Mouse (Mus musculus) right cerebral cortex, postnatal 4 days (tissue): ENCODE data around the gene Agtpbp1.

ENCODE experiments used
- DNase-seq: peaks from one replicate; pipeline ENCODE4 v3.0.0-alpha.2; 2022

Agtpbp1 gene

GRCm38 (mm10) chr13:59477451-59477850, 107.6 kb downstream of the Agtpbp1 start:
- no peak for DNase-seq

GRCm38 (mm10) chr13:59474973-59475372, 110.1 kb downstream of the Agtpbp1 start:
- no peak for DNase-seq

DNA sequence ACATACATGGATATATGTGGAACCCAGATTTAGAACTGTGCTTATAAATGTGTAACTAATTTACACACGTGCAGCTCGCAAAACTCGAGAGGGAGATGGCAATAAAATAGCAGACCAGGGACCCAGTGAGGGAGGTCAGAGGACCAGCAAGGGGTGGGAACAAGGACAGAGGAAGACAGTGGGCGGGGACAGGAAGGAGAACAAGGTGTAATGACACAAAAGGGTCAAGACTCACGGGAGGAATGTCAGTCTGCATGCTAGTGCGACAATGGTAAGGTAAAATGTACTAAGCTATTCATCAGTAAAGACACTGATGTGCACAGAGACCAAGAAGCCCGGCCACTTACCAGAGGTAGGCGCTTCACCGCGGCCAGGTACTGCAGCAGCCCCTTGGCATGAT, 111.7 kb downstream of the Agtpbp1 start:
- DNase-seq, result no peak

DNA sequence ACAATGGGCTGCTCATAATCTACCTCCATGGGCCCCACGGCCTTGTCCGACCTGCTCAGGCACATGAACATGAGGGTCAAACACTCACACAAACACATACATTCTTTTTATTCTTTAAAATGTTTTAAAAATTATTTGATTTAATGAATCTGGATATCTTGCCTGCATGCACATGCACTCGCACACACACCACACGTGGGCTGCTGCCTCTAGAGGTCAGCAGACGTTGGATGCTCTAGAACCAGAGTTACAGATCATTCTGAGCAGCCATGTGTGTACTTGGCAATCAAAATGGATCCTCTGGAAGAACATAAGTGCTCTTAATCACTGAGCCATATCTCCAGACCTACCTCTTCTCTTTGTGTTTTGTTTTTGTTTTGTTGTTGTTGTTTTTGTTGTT, 112.8 kb downstream of the Agtpbp1 start:
- DNase-seq, result no peak

- DNase-seq, result no peak
These were observed 115.3 kb downstream of the Agtpbp1 start for GRCm38 (mm10) chr13:59469701-59470100.

DNA sequence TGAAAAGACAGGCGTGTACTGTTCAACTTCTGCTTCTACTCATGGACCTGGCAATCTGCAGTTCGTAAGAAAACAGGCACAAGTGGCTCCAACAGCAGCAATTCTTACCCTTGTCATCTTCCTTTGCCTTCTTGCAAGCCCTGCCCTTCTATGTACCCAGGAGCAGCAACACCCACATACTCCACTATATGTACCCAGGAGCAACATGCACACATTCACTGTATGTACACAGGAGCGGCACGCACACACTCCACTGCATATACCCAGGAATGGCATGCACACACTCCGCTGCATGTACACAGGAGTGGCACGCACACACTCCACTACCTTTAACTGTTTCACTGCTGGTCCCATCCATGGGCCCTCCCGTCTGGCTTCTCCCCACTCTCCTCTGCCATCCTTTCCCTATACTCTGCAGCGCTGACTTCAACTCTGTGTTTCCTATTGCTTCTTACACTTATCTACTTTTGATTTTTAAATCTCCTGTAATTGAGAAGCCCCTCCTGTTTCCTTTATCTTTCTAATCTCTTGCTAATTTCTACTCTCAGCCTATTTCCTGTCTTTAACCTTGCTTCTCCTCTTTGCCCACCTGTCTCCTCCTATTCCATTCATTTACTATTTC, 116.7 kb downstream of the Agtpbp1 start:
- no peak for DNase-seq

GRCm38 (mm10) chr13:59467591-59467990, 117.4 kb downstream of the Agtpbp1 start:
- DNase-seq, result peak; percentile 44

GRCm38 (mm10) chr13:59460958-59461357, 124.1 kb downstream of the Agtpbp1 start:
- no peak for DNase-seq

DNA sequence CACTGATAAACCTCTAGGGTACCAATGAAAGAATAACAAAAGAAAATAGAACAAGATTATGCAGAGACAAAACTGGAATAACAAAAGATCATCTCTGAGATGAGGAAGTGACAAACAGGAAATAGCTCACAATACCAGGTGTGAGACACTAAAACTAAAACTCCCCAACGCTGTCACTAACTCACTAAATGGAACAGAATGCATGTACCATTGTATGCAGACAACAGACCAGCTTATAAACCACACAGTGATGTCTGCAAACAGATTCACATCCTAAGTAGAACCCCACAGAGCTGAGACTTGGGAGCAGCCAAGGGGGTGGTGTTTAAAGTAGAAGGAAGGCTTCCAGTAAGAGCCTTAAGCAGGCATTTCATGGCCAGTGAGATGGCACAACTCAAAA, 128.8 kb downstream of the Agtpbp1 start:
- DNase-seq, result no peak

DNA sequence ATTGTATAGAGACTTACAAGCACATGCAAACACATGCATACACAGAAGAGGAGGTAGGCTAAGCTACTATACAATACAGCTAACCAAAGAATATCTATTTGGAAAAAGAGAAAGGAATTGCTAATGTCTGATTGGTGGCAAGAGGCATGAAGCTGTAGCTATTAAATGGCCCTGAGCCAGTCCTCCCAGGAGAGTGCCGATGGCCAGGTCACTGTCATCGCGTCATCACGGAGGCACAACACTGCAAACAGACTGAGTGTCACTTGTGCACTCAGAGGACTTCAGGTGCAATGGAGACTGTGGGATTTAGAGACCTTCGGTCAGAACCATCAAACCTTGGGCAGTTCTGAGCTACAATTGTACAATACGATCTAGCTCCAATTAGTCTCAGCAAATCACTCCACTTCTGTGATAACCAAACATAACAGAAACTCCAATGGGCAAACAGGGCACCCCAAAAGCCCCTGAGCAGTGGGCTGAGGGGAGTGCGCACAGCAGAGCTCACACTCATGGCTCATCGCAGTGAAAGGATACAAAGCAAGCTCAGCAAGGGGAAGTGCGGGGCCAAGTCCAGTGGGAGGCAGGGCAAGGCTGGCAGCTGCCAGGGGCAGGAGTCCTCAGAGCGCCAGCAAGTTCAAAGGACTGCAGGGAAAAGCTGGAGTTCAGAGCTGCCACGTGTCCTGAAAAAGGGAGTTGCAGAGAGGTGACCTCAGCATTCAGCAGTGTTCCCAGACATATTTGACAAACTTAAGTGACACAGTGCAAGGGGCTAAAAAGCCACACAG, 130.8 kb downstream of the Agtpbp1 start:
- no peak for DNase-seq

- no peak for DNase-seq
These were observed 131.4 kb downstream of the Agtpbp1 start for GRCm38 (mm10) chr13:59453582-59453981.

- DNase-seq, result no peak
These were observed 132.0 kb downstream of the Agtpbp1 start for GRCm38 (mm10) chr13:59453045-59453444.

DNA sequence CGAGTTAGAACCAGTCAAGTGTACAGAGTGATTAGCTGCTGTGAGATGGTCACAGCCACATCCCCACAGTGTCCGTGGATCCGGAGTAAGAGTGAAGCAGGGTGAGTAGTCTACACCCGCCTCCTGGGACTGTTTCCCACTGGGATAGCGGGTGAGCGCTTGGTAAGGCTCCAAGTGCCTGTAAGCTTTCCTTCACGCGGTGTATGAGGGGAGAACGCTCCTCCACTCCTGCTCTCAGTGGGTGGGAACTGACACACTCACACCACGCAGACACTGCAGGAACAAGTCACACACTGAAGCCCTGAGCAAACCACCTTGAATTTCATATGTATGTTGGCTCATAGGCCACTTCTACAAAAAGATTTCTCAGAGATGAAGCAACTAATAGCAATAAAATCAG, 134.2 kb downstream of the Agtpbp1 start:
- DNase-seq, result no peak

DNA sequence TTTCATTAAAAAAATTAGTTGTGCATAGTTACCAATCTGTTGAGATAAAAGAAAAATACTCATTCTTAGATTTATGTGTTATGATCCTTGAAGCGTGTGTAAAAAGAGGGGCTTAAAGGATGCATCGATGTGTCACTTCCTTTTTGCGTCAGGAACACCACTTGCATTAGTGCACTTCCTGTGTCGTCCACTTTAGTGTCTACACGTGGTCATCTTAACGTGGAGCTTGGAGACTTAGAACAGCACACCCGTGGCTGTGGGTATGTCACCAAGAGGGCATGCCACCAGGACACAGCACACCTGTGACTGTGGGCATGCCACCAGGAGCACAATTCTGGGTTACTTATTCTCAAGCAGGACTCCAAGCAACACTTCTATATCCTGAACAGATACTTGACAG, 137.9 kb downstream of the Agtpbp1 start:
- no peak for DNase-seq

DNA sequence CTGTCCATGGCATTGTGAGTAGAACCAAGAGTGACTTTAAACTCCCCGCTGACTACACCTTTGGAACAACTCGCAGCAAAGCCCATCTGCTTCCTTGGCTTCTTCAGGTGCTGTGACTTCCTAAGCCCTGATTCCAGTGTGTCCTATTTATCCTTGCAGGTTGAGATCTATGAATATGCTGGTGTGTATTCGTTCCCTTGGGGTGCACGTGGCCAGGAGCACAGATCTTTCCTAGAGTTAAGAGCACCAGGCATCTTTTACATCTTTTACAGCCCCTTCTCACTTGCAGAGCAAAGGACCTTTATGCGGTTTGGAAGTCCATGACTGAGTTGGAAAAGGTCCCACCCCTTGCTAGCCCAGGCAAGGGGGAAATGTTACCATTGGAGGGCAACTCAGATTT, 139.8 kb downstream of the Agtpbp1 start:
- DNase-seq, result no peak

GRCm38 (mm10) chr13:59444371-59444770, 140.7 kb downstream of the Agtpbp1 start:
- no peak for DNase-seq

GRCm38 (mm10) chr13:59439683-59440082, 145.3 kb downstream of the Agtpbp1 start:
- no peak for DNase-seq

DNA sequence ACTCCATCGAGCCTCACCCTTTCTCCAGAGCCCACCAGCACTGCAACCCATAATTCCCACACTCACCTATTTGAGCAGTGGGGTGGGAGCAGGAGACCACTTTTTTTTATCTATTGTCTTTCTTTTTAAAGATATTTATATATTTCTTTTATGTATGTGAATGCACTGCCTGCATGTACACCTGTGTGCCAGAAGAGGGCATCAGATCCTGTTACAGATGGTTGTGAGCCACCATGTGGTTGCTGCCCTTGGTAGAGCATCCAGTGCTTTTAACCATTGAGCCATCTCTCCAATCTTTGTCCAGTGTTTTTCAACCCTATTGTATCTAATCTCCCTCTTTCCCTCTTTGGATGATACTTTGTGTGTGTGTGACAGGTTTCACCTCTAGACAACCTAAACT, 150.5 kb downstream of the Agtpbp1 start:
- no peak for DNase-seq

GRCm38 (mm10) chr13:59431124-59431864, 153.7 kb downstream of the Agtpbp1 start:
- peak; percentile 60 for DNase-seq

DNA sequence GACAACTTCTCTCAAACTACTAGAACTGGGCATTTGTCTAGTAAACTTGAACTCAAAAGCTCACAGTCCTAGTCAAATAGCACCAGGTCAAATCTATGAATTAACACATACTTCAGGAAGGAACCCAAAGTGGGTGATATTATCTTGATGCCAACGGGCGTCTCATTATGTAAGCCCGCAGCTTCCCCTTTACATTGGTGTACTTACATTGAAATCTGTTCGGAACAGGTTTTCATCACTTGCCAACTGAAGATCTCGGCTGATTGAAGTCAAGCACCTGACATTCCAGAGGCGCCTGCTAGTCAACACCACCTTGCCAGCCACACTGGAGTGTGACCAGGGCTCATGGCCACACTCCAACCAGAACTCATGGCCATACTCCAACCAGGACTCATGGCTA, 155.7 kb downstream of the Agtpbp1 start:
- no peak for DNase-seq

DNA sequence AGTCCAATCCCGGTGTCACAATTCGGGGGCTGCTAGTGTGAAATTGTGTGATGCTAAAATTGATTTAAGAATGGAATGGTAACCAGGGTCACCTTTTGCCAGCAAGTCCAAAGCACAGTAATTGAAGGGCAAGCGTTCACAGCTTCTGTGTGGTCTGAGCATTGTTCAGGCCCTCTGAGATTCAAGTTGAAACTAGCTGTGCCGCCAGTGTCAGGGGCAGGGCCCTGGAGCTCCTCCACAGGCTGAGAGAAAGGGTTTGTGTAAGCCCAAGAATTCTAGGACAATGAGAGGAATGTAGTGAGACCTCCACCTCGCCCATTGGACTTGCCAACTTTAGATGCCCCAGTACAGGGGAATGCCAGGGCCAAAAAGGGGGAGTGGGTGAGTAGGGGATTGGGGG, 161.2 kb downstream of the Agtpbp1 start:
- DNase-seq, result no peak

DNA sequence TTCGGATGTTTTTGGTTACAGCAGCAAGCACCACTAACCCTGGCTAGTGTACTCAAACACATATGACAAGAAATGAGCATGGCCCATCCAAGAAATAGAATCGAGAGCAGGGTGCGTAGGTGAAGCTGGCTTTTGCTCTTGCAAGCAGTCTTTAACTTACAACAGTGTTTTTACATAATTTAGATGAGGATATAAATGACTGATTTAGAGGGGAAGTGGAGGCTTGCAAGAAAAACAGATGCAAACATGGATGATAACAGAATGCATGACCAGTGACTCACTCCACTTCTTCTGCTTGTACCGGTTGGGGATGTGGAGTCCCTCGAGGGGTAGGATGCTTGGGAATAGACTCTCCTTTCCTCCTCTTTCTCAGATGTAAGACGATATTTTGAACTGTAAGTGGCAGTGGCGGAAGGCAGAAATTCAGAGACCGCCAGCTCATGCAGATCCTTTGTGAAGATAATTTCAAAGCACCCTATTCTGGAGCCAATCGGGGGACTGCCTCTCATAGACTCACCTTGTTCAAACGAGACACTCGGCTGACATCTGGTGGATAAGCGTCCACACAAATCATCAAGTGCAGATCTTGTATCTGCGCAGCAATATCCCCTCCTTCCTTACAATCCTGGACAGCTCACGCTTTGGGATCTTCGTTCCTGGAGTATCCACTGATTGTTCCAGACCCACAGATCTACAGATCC, 168.3 kb downstream of the Agtpbp1 start:
- DNase-seq, result no peak

DNA sequence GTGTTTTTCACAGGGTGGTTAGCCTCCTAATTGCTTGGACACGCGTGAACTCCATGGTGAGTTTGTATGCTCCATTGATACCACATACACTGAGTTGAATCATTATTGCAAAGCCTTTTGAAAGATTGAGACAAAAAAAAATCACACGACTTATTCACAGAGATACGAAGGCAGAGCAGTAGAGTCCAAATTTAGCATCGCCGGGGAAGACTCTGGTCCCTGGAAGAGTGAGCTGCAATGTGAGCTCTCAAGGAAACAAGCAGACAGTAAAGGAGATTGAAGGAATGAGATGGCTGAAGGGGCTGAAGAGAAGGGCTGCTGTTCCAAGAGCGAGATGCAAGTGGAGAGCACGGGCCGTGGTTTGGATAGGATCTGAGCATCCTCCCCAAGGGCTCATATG, 171.1 kb downstream of the Agtpbp1 start:
- DNase-seq, result no peak
